Mouse (Mus musculus): Measurements from ENCODE around the gene Lipa. TPM values are rescaled to one million over a fixed set of nuclear protein-coding genes. Genes with fewer than 3 reads are reported as not detected.

The Lipa gene
- total RNA-seq, 1 experiment from 2014 or later: 34.5 TPM

DNA sequence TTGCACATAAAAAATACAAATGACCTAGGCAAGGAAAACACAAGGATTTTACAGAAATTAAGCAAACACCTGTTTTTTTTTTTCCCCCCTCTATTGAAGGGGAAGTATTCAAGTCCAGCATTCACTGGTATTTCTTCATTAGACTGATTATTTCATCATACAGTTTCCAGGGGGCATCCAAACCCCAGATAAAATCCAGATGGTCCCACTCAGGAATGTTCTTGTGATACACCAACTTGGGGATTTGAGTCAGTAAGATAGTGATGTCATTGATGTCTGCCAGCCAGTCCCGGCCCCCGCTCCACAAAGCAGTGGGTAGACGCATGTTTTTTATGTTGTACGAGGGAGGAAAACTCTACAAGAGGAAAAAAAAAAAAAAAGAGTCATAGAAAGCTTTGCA lies 33.4 kb downstream of the Lipa start:
- ATAC-seq (replicated peaks in 1 of 2; ENCODE audit: insufficient read depth in 1 of 2, low FRiP score in 2 of 2, low TSS enrichment in 1 of 2, low read depth in 1 of 2, poor library complexity in 2 of 2, severe bottlenecking in 2 of 2): no peak

DNA sequence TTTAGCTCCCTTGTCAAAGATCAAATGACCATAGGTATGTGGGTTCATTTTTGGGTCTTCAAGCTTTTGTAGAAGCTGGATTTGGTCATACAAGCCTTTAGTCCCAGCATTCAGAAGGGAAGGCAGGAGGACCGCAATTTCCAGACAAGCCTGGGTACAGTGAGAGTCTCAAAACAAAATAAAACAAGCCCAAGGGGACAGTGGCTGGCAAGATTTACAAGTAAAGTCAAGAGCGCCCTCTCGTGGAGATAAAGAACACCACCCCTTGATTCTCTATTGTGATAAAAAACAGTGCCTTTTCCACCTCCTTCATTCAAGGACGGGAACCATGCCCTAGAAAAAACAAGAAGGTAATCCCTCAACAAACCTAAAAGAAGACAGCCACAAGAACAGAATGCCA lies 43.7 kb downstream of the Lipa start:
- ATAC-seq (replicated peaks in 1 of 2; ENCODE audit: insufficient read depth in 1 of 2, low FRiP score in 2 of 2, low TSS enrichment in 1 of 2, low read depth in 1 of 2, poor library complexity in 2 of 2, severe bottlenecking in 2 of 2): peak in 1 of 2 experiments; percentile 51; a peak in 1 of 4 replicates

DNA sequence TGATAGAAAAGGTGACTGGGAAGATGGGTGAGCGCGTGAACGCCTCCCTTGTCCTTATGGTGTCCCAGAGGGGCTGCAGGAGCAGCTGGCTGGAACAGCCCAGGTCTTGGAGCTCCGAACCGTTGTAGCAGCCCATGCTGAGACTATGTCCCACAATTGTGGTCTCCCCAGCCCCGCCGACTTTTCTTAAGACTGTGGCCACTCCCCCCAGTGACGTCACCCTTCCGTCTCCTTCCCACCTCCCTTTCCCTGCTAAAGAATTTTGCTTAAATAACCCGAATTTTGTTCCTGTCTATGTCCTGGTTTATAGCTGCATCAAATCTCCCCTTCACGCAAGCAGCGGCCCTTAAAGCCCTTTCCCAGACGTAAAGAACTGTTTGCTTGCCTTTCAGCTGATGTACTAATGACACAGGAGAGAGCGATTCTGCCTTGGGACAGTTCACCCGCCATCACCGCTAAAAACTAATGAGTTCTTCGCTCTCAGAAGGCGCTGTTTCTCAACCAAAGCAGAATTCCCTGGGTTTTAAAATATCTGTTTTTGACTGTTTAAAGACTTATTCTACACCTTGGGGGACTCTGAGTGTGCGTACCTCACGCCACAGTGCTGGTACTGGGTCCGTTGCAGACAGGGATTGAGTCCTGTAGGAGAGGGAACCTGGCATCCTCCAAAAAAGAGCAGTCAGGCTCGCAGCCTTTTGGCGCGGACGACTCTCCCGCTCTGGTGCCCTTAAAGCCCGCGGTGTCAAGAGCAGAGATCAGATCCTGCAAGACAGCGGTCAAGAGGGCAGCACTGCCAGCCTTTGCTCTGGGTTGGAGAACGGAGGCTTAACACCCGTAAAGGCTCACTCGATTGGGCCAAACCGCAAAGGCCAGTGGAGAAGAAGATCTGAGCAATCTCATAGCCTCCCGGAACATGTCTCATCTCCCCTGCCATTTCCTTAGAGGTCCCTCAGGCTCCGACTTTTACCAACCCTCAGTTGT lies 52.0 kb downstream of the Lipa start, which contains the start of gene Ch25h:
Ch25h (minus strand) TSS at position 174 of the 981 bp plus-strand sequence.
- ATAC-seq (replicated peaks in 1 of 2; ENCODE audit: insufficient read depth in 1 of 2, low FRiP score in 2 of 2, low TSS enrichment in 1 of 2, low read depth in 1 of 2, poor library complexity in 2 of 2, severe bottlenecking in 2 of 2): peak; percentile 16 to 50; a peak in 1 of 4 replicates

DNA sequence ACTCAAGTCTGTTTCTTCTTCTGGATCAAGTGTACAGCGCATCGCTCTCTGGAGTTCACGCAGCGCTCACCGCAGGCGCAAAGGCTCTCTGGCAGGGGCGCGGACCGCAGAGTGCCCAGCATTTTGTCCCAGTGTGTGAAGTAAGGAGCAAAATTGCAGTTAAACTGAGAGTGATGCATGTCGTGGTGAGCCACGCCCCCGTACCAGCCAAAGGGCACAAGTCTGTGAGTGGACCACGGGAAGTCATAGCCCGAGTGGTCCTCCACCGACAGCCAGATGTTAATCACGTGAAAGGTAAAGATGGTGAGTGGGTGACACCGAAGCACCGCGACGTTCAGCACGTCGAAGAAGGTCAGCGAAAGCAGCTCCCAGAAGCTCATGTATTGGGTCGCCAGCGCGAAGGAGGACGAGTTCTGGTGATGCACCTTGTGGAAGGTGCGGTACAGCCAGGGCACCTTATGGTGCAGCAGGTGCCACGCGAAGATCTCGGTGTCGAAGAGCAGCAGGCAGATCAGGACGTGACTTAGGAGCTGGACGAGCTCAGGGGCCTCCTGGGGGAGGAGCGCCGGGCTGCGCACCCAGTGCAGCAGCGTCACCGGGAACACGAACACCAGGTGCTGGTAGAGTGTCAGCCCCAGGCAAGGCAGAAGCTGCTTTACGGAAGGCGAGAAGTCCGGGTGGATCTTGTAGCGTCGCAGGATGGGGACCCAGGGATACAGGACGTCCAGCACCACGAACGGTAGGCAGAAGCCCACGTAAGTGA lies 52.9 kb downstream of the Lipa start:
- ATAC-seq (replicated peaks in 1 of 2; ENCODE audit: insufficient read depth in 1 of 2, low FRiP score in 2 of 2, low TSS enrichment in 1 of 2, low read depth in 1 of 2, poor library complexity in 2 of 2, severe bottlenecking in 2 of 2): peak; percentile 64 to 76

DNA sequence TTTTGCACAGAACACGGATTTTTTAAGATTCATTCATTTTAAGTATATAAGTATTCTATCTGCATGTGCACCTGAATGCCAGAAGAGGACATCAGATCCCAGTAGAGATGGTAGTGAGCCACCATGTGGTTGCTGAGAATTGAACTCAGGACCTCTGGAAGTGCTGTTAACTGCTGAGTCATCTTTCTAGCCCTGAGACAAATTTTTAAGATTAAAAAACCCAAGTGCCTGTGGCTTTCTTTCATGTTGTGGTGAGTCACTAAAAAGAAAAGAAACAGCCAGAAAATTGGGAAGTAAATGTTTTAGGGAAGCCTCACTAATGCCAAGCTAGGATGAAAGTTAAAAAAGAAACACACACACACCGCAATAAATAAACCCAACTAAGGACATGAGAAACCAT lies 55.6 kb downstream of the Lipa start:
- ATAC-seq (replicated peaks in 1 of 2; ENCODE audit: insufficient read depth in 1 of 2, low FRiP score in 2 of 2, low TSS enrichment in 1 of 2, low read depth in 1 of 2, poor library complexity in 2 of 2, severe bottlenecking in 2 of 2): no peak

DNA sequence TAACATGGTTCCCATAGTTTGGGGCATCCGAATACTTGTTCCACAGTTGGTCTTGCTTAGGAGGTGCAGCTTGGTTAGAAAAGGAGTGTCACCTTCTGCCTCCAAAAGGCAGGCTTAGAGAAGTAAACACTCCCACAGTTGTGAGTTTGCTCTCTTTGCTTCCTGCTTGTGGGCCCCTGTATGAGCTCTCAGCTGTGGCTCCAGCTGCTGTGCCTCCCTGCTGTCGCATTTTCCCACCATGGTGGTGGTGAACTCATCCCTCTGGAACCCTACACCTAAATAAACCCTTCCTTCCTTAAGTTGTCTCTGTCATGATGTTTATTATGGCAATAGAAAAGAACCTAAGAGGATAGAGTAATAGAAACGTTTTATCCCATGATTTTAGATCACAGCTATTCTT lies 58.5 kb downstream of the Lipa start:
- ATAC-seq (replicated peaks in 1 of 2; ENCODE audit: insufficient read depth in 1 of 2, low FRiP score in 2 of 2, low TSS enrichment in 1 of 2, low read depth in 1 of 2, poor library complexity in 2 of 2, severe bottlenecking in 2 of 2): no peak

DNA sequence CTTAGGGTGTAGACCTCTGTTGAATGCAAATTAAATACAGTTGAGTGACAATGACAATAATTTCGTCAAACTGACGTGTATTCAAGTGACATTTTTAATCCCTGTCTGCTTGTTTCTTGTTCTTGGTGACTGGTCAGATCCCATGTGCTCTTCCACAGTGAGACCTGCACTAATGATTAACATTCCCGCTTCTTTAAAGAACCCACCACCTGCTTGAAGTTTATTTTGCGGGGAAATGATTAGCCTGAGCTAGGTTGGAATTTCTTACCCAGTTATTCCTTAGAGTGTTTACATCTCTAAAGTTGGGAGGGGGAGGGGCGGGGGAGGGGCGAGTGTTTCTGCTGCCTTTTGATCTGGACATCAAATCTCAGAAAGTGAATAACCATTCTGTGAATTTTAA lies 59.1 kb downstream of the Lipa start:
- no peak for ATAC-seq (replicated peaks in 1 of 2; ENCODE audit: insufficient read depth in 1 of 2, low FRiP score in 2 of 2, low TSS enrichment in 1 of 2, low read depth in 1 of 2, poor library complexity in 2 of 2, severe bottlenecking in 2 of 2)

DNA sequence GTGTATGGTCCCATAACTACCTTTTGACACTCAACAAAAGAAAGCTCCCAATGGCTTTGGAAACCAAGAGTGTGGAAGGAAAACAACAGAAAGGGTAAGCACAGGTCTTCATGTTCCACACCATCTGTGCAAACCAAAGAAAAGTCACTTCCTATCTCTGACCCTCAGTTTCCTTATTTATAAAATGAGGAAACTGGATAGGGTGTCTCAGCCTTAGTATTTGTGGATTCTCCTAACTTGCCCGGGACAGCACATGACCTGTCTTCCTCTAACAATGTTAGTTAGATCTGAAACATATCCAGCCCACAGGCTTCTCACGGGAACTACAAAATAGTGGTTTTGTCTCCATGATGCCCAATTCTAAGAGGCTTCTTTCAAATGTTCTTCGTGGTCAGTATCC lies 62.8 kb downstream of the Lipa start:
- ATAC-seq (replicated peaks in 1 of 2; ENCODE audit: insufficient read depth in 1 of 2, low FRiP score in 2 of 2, low TSS enrichment in 1 of 2, low read depth in 1 of 2, poor library complexity in 2 of 2, severe bottlenecking in 2 of 2): no peak

DNA sequence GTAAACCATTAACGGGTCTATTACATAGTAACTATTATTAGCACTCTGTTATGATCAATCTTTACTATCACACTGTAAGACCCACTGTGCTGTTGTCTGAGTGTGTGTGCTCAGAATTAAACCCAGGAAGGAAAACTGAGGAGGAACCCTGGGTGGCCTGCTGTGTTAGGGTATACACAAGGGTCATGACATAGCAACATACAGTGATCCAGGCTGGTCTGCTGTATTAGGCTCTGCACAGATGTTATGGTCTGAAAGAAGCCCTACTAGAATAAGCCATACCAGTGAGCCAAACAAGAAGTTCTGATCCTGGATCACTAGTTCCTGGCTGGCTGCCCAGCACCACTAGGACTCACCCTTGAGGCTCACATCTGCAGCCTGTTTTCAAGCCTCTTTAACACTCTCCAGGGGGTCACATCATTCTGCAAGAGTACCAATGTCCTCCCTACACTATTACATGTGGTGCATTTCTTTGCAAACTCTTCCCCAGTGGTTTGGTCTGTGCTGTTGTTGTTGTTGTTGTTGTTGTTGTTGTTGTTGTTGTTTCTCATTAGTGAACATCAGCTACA lies 65.7 kb downstream of the Lipa start:
- ATAC-seq (replicated peaks in 1 of 2; ENCODE audit: insufficient read depth in 1 of 2, low FRiP score in 2 of 2, low TSS enrichment in 1 of 2, low read depth in 1 of 2, poor library complexity in 2 of 2, severe bottlenecking in 2 of 2): no peak

DNA sequence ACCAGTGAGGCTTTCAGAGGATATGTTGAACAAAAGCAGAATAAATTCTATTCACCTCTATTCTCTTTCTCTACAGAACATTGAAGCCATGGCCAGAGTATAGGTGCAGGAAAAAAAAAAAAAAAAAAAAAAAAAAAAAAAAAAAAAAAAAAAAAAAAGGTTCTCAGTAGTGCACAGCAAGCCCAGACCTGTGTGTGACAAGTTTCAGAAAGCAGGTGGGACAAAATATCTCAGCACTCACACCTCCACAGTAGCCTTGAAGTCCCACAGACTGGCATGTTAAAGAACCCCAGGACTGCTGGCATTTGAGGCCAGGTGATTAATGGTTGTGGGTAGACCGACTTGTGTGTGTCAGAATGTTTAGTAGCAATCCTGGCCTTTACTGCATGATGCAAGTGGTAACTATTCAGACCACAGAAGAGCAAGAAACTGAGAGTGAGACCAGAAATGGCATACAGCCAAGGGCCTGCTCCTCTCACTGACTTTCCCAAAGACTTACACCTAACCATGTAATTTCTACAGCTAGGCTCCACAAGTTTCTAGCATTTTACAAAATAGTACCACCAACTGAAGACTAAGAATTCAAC lies 76.4 kb downstream of the Lipa start:
- peak in 1 of 2 experiments; percentile 49; a peak in 1 of 4 replicates for ATAC-seq (replicated peaks in 1 of 2; ENCODE audit: insufficient read depth in 1 of 2, low FRiP score in 2 of 2, low TSS enrichment in 1 of 2, low read depth in 1 of 2, poor library complexity in 2 of 2, severe bottlenecking in 2 of 2)

DNA sequence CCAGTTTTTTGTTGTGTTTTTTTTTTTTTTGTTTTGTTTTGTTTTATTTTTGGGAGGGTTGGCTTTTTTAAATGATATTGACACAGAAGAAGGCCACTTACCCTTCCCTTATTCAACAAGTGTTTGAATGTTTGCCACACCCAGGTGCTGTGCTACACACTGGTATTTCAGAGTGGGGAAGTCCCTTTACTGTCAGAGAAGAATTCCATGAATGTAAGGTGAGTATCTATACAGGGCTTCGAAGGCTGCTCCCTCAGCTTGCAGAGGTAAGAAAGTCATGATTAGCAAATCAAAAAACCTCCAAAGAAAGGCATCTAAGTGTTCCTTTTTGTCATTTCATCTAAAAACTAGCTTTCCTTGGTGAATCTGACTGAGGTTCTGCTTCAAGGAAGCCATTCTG lies 78.4 kb downstream of the Lipa start:
- ATAC-seq (replicated peaks in 1 of 2; ENCODE audit: insufficient read depth in 1 of 2, low FRiP score in 2 of 2, low TSS enrichment in 1 of 2, low read depth in 1 of 2, poor library complexity in 2 of 2, severe bottlenecking in 2 of 2): no peak

DNA sequence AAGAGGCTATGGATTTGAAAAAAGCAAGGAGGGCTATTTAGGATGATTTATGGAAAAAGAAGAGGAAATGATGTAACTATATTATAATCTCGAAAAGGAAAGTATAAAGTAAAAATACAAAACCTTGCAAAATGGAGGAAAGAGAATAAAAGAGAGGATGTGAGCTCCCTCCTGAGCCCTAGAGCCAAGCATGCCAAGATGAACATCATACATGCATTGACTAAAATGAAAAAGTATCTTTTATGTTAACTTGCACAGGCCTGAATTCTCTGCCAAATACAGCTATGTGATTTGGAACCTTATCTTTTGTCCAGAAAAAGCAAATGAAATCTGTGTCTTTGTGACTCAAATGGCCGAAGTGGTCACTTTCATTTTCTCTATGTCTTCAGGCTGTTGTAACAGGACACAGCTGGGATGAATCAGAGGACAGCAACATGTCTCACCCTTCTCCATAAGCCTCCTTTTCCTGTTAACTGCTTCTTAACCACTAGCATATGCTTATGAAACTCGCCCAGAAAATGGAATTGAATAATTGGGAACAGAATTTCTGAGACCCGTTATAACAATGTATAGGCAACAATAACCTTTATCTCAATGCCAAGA lies 81.8 kb downstream of the Lipa start:
- no peak for ATAC-seq (replicated peaks in 1 of 2; ENCODE audit: insufficient read depth in 1 of 2, low FRiP score in 2 of 2, low TSS enrichment in 1 of 2, low read depth in 1 of 2, poor library complexity in 2 of 2, severe bottlenecking in 2 of 2)

DNA sequence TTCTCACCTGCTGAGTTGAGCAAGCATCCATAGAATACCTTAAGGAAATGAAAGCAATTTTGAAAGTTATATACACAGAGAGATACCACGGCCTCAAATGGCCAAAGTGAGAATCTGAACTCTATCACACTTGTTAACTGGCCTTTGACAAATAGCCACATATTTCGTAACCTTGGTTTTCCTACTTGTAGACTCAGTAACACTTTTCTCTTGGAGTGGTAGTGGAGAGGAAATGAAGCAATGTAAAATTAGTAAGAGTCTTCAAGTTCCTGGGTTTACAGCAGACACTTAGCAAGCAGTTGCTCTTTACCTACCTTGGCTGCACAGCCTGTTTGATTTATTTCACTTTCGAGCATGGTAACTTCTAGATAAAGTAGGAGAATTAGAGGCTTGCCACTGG lies 82.5 kb downstream of the Lipa start:
- ATAC-seq (replicated peaks in 1 of 2; ENCODE audit: insufficient read depth in 1 of 2, low FRiP score in 2 of 2, low TSS enrichment in 1 of 2, low read depth in 1 of 2, poor library complexity in 2 of 2, severe bottlenecking in 2 of 2): no peak

Other genes with a start within 250 kb of the Lipa start
- gene Fas, start 236.8 kb downstream of the Lipa start, total RNA-seq (2017): 2.8 and 3.6 TPM in 2 replicates
- gene Ch25h, start 52.3 kb downstream of the Lipa start, total RNA-seq (2017): 0.19 and 0.35 TPM in 2 replicates
- gene Ifit2, start 23.2 kb upstream of the Lipa start, total RNA-seq (2017): 28.9 and 29.6 TPM in 2 replicates
- gene Ifit3, start 56.1 kb upstream of the Lipa start, total RNA-seq (2017): 5.3 and 14.1 TPM in 2 replicates
- 2.6 and 3.6 TPM in 2 replicates for gene Ifit1bl1, start 74.5 kb upstream of the Lipa start, total RNA-seq (2017)
- gene Ifit3b, start 80.5 kb upstream of the Lipa start, total RNA-seq (2017): 0.74 and 0.94 TPM in 2 replicates
- 0.74 and 1.4 TPM in 2 replicates for gene Ifit1bl2, start 113.3 kb upstream of the Lipa start, total RNA-seq (2017)
- 5.9 and 15.4 TPM in 2 replicates for gene Ifit1, start 113.4 kb upstream of the Lipa start, total RNA-seq (2017)
- 2.2 and 3.0 TPM in 2 replicates for gene Slc16a12, start 219.8 kb upstream of the Lipa start, total RNA-seq (2017)

Data from hematopoietic stem cell, adult 5-6 weeks (primary cell).